Mouse (Mus musculus) forebrain, postnatal 0 days (tissue): ENCODE results near the gene Gm4779. TPM values are rescaled to one million over a fixed set of nuclear protein-coding genes. Genes with fewer than 3 reads are reported as not detected.
"Not testable (repeated sequence)": the region's sequence is repeated elsewhere in the genome, so short reads cannot be mapped to it uniquely, and the experiment has no call there.

ENCODE experiments used
- ATAC-seq: fragments of 200-750 bp; cut with Nextera tagmentation; 2 replicates; pipeline ENCODE4 v1.8.0; 2017; ENCODE audit warnings: mild to moderate bottlenecking, moderate library complexity
- DNase-seq: peaks from one replicate; pipeline ENCODE4 v3.0.0-alpha.2; 2015
- H3K27ac ChIP-seq: fragments of 300-500 bp; sonication (generic); 2 replicates; pipeline ENCODE4 v1.5.1; 2014; ENCODE audit warnings: low read depth, mild to moderate bottlenecking, antibody characterized with exemption, low read length, moderate library complexity, mixed read lengths
- H3K27me3 ChIP-seq: fragments of 300-500 bp; sonication (generic); 2 replicates; pipeline ENCODE4 v1.6.1; 2014; ENCODE audit warnings: mild to moderate bottlenecking, low read length, mixed read lengths; ENCODE audit not compliant: insufficient read depth
- H3K36me3 ChIP-seq: fragments of 300-500 bp; sonication (generic); 2 replicates; pipeline ENCODE4 v1.6.1; 2014; ENCODE audit warnings: mild to moderate bottlenecking, moderate library complexity; ENCODE audit not compliant: insufficient read depth
- H3K4me1 ChIP-seq: fragments of 300-500 bp; sonication (generic); 2 replicates; pipeline ENCODE4 v1.6.1; 2014; ENCODE audit warnings: antibody characterized with exemption; ENCODE audit not compliant: insufficient read depth
- H3K4me2 ChIP-seq: fragments of 300-500 bp; sonication (generic); 2 replicates; pipeline ENCODE4 v1.6.1; 2014; ENCODE audit warnings: low read depth, mild to moderate bottlenecking, moderate library complexity
- H3K4me3 ChIP-seq: fragments of 300-500 bp; sonication (generic); 2 replicates; pipeline ENCODE4 v1.5.1; 2014; ENCODE audit warnings: low read depth, low read length, mixed read lengths
- H3K9ac ChIP-seq: fragments of 300-500 bp; sonication (generic); 2 replicates; pipeline ENCODE4 v1.6.1; 2014; ENCODE audit warnings: mild to moderate bottlenecking
- H3K9me3 ChIP-seq: fragments of 300-500 bp; sonication (generic); 2 replicates; pipeline ENCODE4 v1.6.1; 2016; ENCODE audit warnings: low read length
- CTCF ChIP-seq: sonication (generic); IDR thresholded peaks from 2 replicates; pipeline ENCODE4 v1.5.1; 2016; ENCODE audit warnings: antibody characterized with exemption, control low read depth, low read depth
- WGBS: fragments of 180-500 bp; shearing (Covaris S2); extraction: QIAGEN DNeasy Blood & Tissue Kit; methylation state at CpG from one replicate; pipeline ENCODE4 v1.1.7; 2014; 5-methylcytosine and 5-hydroxymethylcytosine counted together
- polyA plus RNA-seq: library from polyadenylated mRNA; unstranded; fragments of >200 nt; fragmentation: Nextera tagmentation; extraction: Ambion mirVana; gene quantifications from 2 replicates; pipeline ENCODE4 v1.2.1, GENCODE M21; 2015
- total RNA-seq: library from RNA; depleted of rRNA; stranded (reverse); fragments of >200 nt; gene quantifications from 2 replicates; pipeline ENCODE4 v1.2.3, GENCODE M21; 2014; rRNA removed

Gm4779 gene
- total RNA-seq (not detected in 2 replicates), polyA plus RNA-seq (not detected in 2 replicates)

DNA sequence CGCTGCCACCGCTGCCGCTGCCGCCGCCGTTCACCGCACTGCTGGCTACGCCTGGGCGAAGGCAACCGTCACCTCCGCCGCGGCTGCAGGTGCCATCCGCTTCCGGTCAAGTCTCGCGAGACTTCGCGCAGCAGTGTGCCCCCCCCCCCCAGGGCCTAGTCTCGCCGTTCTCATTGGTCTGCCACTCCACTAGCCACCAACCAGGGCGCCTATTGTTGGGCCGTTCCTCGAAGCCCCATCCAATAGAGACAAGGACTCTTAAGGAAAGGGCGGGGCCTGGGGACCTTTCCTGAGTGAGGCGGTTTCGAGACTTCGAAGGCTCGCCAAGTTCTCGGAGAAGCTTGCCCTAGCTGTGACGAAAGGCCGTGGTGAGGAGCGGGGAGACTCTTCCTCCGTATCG is at the start of gene Gm4779, which contains the start of gene 8030474K03Rik:
Gene Gm4779, minus strand, starts transcription at position 82 of the 400 bp plus-strand sequence.
Gene 8030474K03Rik, plus strand, starts transcription at position 315 of the 400 bp plus-strand sequence.
- 95% methylated on average over 35 of the region's 35 CpGs for WGBS

DNA sequence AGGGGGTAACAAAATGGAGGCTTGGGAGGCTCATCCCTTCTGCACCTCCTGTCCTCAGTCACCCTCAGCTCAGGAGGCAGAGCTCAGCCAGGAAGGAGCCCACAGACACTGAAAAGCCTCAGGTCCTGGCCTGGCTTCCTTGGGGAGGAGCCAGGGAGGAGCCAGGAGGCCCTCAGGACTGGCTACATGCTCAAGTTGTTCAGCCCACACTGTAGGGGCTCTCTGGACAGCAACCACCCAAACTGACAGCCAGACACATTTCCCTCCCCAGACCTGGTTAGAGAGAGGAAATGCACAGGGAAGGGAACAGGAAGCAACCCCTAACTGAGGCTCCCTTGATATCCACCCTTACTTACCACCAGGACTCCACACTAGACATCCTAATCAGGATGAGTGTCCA is 25.8 kb upstream of the Gm4779 start:
- not testable (repeated sequence) for H3K9ac ChIP-seq, H3K4me1 ChIP-seq, H3K27ac ChIP-seq, H3K27me3 ChIP-seq, H3K4me3 ChIP-seq, H3K9me3 ChIP-seq, DNase-seq, H3K4me2 ChIP-seq, ATAC-seq, H3K36me3 ChIP-seq

More for the DNA sequence above, at the start of gene Gm4779, which contains the start of gene 8030474K03Rik:
- no peak for DNase-seq
- H3K9me3 ChIP-seq: no peaks in the 10 kb centered on the region
- no peak for TF ChIP-seq CTCF
- no peak within 1 kb of the TSS for H3K27ac ChIP-seq
- no peak for ATAC-seq
- no peak within 1 kb of the TSS for H3K9ac ChIP-seq
- no peak within 1 kb of the TSS for H3K4me2 ChIP-seq
- H3K27me3 ChIP-seq: no peaks in the 10 kb centered on the region
- no peaks in the 10 kb centered on the region for H3K4me1 ChIP-seq
- no peak within 1 kb of the TSS for H3K4me3 ChIP-seq
- no peaks in the 10 kb centered on the region for H3K36me3 ChIP-seq

DNA sequence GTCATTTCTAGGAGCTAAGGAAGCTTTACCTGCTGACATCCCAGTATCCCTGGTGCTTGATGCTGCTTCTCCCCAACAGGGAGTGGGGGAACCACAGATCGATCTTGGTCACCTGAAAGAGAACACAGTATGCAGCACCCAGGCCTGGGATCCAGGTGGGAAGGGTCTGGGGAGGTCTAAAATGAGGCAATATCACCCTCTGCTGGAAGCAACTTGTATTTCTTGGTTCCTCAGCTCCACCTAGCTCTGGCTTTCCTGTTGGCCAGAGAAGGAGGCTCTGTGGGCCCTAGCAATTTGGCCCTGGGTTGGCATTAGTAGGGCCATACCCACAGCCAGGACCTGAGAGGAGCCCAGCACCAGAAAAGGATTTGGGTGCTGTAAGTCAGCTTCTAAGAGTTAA is 24.9 kb upstream of the Gm4779 start:
- no peak overlapping the region for H3K4me2 ChIP-seq
- no peak overlapping the region for H3K27ac ChIP-seq
- 82% methylated on average over 1 of the region's 1 CpGs for WGBS
- no peaks in the 10 kb centered on the region for H3K36me3 ChIP-seq
- ATAC-seq (no peak), DNase-seq (peak; percentile 9)
- H3K4me3 ChIP-seq: no peak overlapping the region
- TF ChIP-seq CTCF: peak; percentile 43
- no peaks in the 10 kb centered on the region for H3K9me3 ChIP-seq
- H3K4me1 ChIP-seq: no peaks in the 10 kb centered on the region
- no peak overlapping the region for H3K9ac ChIP-seq
- H3K27me3 ChIP-seq: no peaks in the 10 kb centered on the region

GRCm38 (mm10) chrX:101811750-101812149 is 17.5 kb upstream of the Gm4779 start:
- H3K27ac ChIP-seq: no peak overlapping the region
- ATAC-seq (no peak), DNase-seq (no peak)
- H3K4me1 ChIP-seq: no peaks in the 10 kb centered on the region
- 69% methylated on average over 3 of the region's 3 CpGs for WGBS
- H3K9me3 ChIP-seq: no peaks in the 10 kb centered on the region
- no peaks in the 10 kb centered on the region for H3K36me3 ChIP-seq
- no peak overlapping the region for H3K4me2 ChIP-seq
- no peak overlapping the region for H3K4me3 ChIP-seq
- TF ChIP-seq CTCF: no peak
- no peaks in the 10 kb centered on the region for H3K27me3 ChIP-seq
- H3K9ac ChIP-seq: no peak overlapping the region

DNA sequence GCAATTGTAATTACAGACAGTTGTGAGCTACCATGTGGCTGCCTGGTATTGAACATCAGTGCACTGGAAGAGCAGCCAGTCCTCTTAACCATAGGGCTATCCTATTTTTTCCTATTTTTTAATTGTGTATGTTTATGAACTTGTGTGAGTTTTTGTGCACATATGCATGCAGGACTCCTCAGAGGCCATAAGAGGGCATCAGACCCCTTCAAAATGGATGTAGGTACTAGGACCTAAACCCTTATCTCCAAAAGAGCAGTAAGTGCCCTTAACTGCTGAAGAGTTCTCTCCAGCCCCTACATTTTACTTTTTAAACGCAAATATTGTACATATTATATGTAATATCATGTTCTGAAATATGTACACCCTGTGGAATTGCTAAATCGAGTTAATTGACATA is 11.3 kb upstream of the Gm4779 start:
- WGBS: 35% methylated on average over 2 of the region's 2 CpGs
- peak; percentile 62 for TF ChIP-seq CTCF
- ATAC-seq: peak; percentile 54
- H3K4me3 ChIP-seq: no peak overlapping the region
- no peaks in the 10 kb centered on the region for H3K9me3 ChIP-seq
- peak; percentile 26 for DNase-seq
- no peaks in the 10 kb centered on the region for H3K36me3 ChIP-seq
- no peaks in the 10 kb centered on the region for H3K4me1 ChIP-seq
- no peak overlapping the region for H3K27ac ChIP-seq
- H3K4me2 ChIP-seq: no peak overlapping the region
- no peaks in the 10 kb centered on the region for H3K27me3 ChIP-seq
- no peak overlapping the region for H3K9ac ChIP-seq

GRCm38 (mm10) chrX:101791551-101791950 is 2.7 kb downstream of the Gm4779 start:
- no peaks in the 10 kb centered on the region for H3K36me3 ChIP-seq
- no peaks in the 10 kb centered on the region for H3K27me3 ChIP-seq
- no peak overlapping the region for H3K9ac ChIP-seq
- H3K4me1 ChIP-seq: no peaks in the 10 kb centered on the region
- DNase-seq: peak; percentile 58
- peak; percentile 69 for TF ChIP-seq CTCF
- no peaks in the 10 kb centered on the region for H3K9me3 ChIP-seq
- ATAC-seq: peak; percentile 67; the same call in 1 of the 2 replicates
- H3K4me2 ChIP-seq: no peak overlapping the region
- WGBS: 57% methylated on average over 4 of the region's 4 CpGs
- H3K27ac ChIP-seq: no peak overlapping the region
- H3K4me3 ChIP-seq: no peak overlapping the region

DNA sequence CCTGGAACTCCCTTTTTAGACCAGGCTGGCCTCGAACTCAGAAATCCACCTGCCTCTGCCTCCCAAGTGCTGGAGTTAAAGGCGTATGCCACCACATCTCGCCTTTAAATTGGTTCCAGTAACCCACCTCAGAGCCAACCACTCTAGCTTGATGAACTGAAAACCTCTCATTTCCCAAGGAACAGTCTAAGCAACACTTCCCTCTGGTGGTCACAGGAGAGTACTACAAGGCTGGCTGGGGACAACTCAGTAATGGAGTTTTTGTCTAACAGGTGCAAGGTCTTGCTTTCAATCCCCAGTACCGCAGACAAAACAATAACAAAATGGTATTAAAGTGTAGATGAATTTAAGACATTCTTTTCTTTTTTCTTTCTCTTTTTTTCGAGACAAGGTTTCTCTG is 22.2 kb downstream of the Gm4779 start:
- WGBS: 40% methylated on average over 5 of the region's 5 CpGs
- no peak overlapping the region for H3K4me2 ChIP-seq
- peak; percentile 72 for DNase-seq
- no peaks in the 10 kb centered on the region for H3K9me3 ChIP-seq
- TF ChIP-seq CTCF: peak; percentile 83
- no peaks in the 10 kb centered on the region for H3K4me1 ChIP-seq
- H3K27me3 ChIP-seq: no peaks in the 10 kb centered on the region
- no peak; the same call in 1 of the 2 replicates for ATAC-seq
- no peak overlapping the region for H3K4me3 ChIP-seq
- no peaks in the 10 kb centered on the region for H3K36me3 ChIP-seq
- no peak overlapping the region for H3K9ac ChIP-seq
- no peak overlapping the region for H3K27ac ChIP-seq
